Mouse (Mus musculus): ENCODE data around the gene Igf2r.

The Igf2r gene

DNA sequence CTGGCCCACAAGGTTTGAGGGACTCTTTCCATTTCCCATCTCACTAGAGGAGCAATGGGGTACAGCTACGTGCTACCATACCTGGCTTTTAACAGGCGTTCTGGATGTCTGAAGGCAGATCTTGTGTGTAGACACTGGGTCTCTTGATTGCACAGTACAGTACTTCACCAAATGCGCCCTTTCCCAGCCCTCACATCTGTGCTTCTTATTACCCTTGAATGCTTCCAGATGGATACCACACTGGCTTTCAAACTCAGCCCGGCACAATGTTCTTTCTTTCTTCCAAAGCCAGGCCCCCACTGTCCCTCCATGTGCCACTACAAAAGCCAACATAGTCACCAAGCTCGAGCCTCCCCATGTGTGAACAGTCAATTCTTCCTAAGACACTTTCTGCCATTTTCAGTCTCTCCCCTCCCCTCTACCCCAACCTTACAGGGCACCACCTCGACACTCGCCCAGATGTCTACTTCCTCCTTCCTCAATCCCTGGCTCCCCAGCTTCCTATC is 97.1 kb downstream of the Igf2r start:
- no peak for DNase-seq (ENCODE audit: low spot score in 2 of 2)

DNA sequence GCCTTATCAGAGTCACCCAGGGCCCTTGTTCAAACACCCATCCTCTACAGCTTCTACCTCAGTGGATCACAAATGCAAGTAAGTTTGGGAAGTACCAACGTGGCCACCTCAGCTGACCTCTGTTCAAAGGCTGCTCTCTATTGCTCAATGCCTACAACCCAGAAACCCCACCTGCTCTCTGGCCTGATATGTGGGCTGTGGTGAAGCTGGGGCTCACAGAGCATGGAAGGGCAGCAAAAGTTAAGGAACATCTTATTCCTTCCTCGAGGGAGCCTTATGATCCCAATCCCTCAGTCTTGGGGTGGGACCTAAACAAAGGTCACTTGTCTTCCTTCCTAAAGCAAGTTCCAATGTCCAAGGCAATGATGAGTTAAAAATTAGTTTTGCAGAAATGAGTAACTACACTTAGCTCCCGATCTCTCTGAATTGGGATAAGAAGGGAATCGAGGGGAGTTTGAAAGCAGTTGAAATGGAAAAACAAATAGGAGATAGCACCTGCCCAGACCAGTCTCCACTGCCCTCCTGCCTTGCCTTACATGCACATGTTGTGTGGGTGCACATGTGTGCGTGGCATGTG is 98.3 kb downstream of the Igf2r start:
- DNase-seq (ENCODE audit: low spot score in 2 of 2), result no peak

DNA sequence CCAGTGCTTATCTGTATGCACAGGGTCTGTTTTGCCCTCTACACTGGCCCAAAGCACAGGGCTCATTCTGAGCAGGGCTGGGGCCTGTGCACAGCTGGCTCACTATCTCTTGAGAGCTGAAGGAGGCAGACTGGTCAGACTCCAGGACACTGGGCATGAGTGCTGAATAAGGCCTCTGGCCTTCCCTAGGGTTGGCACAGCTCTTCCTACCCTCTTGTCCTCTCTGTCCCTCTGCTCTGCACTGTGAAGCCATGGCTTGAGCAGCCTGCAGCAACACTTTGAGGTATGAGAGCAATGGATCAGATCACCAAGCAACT is 100.1 kb downstream of the Igf2r start:
- no peak for DNase-seq (ENCODE audit: low spot score in 2 of 2)

DNA sequence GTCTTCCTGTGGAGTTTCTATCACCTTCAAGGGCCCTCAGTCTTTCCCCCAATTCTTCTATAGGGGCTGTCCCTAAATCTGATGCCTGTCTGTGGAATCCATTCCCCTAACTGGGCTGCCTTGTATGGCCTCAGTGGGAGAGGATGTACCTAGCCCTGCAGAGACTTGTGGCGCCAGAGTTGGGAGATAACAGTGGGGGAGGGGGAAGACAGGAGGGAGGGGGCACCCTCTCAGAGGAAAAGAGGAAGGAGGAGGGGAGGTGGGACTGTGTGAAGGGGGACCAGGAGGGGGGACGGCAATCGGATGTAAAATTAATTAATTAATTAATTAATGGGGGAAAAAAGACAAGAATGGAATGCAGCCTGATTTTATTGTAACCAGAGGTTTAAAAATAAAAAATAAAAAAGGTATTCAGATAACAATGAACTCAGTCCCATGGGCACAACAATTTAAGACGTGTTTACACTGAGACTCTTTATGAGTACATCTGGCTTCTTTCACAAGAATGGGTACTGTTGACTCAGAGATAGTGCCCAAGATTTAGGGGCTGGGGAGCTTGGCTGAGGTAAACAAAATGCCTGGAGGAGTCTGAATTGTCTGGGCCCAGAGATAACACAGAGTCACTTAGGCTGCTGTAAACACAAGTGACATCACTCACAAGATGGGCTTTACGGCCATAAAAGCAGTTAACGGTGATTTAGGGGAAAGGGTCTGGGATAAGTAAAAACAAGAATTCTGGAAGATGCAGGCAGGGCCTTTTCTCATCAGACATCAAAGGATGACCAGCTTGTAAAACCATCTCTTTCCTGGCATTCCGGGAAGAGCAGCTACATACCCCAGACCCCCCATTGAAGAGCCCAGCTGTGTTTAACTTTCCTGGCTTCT is 100.7 kb downstream of the Igf2r start:
- DNase-seq (ENCODE audit: low spot score in 2 of 2), result no peak

DNA sequence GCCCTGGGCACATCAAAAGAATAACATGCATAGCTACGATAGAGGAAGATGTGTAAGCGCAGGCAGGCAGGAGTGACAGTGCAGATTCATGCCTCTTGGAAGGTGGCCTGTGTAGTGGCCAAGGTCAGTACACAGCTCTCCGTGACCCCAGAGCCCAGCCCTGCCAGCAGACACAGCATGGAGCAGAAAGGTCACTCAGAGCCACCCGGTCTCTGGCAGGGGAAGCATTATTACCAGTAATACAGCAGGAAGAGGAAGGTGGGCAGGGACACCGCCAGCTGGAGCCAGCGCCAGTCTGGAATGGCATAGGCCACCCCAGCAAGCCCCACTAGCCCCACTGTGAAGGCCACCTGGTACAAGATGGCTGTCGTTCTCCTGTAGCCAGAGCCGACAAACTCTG is 105.3 kb downstream of the Igf2r start:
- DNase-seq (ENCODE audit: low spot score in 2 of 2), result no peak

DNA sequence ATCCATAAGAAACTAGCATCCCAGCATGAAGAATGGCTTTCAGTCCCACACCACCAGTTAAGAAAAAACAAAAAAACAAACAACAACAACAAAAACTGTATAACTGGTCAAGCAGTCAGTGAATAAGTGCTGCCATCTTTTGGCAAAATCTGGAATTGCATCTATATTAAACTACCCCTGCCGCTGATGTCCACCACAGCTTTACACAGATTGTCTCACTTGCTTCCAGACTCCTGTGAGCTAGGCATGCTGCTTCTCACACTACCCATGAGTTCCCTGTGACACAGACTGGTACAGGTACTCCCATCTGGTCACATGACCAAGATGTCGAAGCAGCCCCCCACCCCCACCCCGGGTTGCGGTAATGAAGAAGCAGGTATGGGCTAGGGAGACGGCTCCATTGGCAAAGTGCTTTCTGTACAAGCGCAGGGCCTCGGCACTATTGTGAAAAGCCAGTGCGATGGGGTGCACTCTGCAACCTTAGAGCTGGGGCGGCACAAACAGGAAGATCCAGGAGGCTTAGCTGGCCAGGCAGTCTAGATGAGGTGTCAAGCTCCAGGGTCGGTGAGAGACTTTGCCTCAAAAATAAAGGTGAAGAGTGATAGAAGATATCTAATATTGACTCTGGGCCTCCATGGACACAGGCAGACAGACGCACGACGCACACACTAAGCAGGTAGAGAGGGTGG is 108.7 kb downstream of the Igf2r start:
- DNase-seq (ENCODE audit: low spot score in 2 of 2), result no peak

DNA sequence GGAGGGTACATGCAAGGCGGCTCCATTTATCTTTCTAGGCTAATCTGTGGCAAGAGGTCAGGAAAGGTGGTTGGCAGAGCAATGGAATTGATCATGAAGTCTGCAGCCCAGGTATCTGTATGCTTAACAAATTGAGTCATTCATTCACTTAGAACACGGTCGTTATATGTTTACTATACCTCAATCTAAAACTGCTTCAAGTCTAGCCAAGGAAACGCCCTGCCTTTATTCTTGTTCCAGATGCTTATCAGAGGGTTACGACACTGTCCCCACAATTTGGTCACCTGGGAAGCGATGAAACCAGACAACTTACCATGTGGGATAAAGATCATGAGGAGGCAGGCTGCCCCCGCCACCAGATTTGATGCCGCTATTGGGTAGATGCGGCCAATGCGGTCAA is 110.2 kb downstream of the Igf2r start:
- no peak for DNase-seq (ENCODE audit: low spot score in 2 of 2)

DNA sequence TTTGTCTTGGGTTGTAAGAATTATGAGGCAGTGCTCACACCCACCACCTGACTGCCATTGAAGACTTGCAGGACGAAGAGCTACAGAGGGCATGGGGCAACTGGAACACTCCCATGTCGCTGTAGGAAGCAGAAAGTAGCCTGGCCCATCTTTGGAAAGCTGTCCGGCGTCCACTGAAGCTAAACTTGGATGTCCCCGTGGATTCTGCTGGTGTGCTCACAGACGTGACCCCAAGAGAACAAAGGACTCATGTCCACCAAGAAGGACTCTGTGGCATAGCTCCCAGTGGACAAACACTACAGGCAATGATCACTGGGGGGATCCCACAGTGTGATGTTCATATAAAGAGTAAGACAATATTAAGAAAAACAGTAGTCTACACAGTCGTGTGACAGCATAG is 110.7 kb downstream of the Igf2r start:
- no peak for DNase-seq (ENCODE audit: low spot score in 2 of 2)

DNA sequence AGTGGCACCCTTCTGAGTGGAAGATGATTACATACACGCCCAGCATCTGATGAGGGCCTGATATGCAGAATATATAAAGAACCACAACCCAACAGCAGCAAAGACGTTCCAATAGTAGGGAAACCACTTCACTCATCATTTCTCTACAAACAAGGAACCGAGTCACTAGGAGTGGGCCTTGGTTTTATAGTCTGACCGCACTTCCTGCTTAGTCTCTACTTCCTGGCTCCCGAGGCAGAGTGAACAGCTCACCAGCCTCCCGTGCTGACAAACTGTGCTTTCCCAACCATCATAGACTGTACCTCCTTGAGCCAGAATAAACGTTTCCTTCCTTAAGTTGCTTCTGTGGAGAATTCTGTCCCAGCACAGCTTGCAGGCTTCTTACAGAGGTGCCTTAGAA is 113.6 kb downstream of the Igf2r start:
- no peak for DNase-seq (ENCODE audit: low spot score in 2 of 2)

DNA sequence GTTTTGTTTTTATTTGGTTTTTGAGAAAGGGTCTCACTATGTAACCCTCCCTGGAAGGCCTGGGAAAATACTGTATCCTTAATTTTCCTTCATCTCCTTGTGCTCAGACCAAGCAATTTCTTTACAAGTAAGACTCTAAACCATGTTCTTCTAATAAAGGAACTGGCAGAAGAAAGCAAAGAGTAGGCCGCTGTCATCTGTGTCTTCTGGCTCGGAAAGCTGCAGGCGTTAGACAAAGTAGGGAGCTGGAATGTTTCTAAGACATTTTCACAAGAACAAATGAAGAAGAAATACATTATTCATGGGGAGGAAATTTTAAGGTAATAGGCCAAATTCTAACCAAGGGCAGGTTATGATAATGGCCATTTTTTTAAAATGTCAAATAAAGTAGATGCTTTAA is 115.4 kb downstream of the Igf2r start:
- DNase-seq (ENCODE audit: low spot score in 2 of 2), result no peak

DNA sequence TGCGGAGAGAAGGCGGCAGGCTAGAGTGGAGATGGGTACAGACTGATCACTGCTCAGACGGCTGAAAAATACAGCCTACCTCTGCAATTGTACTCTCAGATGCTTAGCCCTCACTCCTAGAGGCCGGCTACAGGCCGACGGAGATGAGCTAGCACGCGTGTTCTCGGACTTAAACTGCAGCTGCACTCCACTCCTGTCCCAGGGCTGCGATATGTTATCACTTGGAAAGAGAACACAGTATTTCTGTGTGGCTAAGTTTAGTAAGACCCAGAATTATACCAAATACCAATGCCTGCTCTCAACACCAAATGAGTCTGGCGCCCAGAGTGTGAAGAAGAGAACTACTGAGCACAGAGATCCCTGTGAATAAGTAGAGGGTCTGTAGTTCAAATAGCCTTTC is 116.9 kb downstream of the Igf2r start:
- DNase-seq (ENCODE audit: low spot score in 2 of 2), result no peak

DNA sequence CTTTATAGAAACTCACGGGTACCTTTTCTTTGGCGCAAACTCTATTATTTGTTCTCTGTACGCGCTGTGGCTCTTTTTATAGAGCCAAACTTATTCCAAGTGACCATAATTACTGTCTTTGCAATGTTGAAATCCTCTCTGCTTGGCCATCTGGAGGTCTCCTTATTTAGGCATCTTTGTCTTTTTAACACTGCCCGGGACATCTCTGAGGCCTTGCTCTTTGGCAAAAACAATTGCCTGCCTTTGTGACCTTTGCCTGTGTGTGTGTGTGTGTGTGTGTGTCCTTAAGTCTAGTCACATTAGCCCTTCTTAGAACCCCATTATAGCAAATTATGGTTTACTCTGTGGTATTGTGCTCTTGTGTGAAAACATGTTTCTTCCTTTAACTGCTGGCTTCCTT is 124.0 kb downstream of the Igf2r start:
- no peak for DNase-seq (ENCODE audit: low spot score in 2 of 2)

DNA sequence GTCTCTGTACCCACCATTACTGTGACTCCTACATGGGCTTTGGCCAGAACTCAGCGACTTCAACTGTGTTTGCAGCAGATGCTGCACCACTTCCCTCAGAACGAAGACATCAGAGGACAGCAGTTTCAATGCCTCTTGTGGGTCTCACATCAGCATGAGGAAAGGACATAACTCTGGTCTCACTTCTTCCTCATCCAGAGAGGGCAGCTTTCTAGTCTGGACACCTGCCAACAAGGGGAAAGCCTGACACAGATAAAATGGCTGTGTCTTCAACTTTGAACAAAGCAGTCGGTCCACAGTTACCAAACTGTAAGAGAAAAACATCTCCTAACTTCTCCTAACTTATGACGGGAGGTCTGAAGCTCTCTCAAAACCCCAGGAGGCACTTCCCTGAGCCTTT is 128.4 kb downstream of the Igf2r start:
- DNase-seq (ENCODE audit: low spot score in 2 of 2), result no peak

DNA sequence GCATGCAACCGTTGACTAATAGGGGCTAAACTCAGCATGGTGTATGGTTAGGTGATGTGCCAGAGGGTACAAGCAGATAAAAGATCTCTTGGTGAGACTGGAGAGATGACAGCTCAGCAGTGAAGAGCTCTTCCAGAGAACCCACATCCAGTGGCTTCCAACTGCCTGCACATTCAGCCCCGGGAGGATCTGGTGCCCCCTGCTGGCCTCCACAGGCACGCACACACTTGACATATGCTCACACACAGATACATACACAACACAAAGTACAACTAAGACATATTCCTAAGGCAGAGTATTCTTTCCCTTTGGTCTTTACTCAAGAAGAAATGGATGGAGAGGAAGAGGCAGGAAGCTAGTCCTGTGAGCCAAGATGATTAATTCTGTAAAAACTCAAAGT is 129.9 kb downstream of the Igf2r start:
- no peak for DNase-seq (ENCODE audit: low spot score in 2 of 2)

DNA sequence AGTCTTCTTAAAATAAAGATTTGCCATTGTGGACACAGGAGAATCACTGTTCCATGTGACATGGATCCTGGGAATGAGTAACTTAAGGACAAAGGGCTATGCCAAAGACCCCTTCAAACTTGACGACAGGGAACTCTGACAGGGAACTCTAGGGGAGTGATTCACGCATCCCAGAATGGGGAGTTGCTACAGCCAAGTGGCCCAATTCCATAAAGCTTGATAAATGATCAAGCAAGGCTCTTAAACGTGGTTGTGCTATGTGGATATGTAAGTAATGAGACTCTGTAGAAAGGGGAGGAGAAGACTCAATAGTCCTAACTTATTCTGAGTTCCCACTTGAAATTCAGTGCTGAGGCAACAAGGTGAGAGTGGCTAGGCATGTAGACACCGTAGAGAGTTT is 134.7 kb downstream of the Igf2r start:
- no peak for DNase-seq (ENCODE audit: low spot score in 2 of 2)

All from urinary bladder, adult 18-20 months (tissue).